Mouse (Mus musculus) CD4-positive helper T cell, adult 2 months (primary cell): ENCODE results near the gene Vmn1r26.
"Not testable (repeated sequence)": the region's sequence is repeated elsewhere in the genome, so short reads cannot be mapped to it uniquely, and the experiment has no call there.

Source experiments
- DNase-seq: peaks from one replicate; pipeline ENCODE4 v3.0.0-alpha.2; 2012; ENCODE audit warnings: low read depth, missing footprints, low spot score

Vmn1r26 gene

DNA sequence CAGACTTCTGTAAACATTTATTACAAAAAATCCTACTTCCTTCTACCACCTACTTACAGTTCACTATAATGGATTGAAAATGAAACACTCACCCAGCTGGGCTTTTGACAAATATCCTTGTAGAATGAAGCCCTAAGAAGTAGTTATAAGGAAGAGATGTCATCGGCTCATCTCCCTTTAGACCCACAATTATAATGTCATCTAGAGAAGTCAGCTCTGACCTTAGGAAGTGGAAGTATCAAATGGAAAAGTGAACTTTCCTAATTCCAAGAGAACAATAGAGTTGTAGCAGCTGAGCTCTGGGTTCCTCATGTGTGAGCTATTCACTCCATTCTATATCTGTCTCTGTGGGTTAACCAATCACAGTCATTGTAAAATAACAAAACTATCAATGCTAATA, at the start of gene Vmn1r26:
Gene Vmn1r26, minus strand, starts transcription at position 101 of the 400 bp plus-strand sequence.
- no peak for DNase-seq

DNA sequence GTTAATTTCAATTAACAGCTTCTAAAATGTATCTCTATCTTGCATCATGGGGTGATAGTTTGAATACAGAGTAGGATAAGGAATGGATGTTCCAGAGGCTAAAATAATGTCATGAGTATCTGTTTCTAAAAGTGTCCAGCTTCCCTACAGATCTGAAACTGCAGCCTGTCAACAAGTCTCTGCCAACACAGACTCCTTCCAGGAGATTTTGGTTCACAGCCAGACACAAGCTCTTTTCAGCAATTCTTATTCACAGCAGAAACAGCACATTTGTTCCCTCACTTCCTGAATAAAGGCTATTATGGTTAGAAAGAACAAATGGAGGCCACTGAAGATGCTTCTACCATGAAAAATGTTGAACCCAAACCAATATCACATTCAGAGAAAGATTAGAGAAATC, 29.1 kb upstream of the Vmn1r26 start:
- DNase-seq: no peak

DNA sequence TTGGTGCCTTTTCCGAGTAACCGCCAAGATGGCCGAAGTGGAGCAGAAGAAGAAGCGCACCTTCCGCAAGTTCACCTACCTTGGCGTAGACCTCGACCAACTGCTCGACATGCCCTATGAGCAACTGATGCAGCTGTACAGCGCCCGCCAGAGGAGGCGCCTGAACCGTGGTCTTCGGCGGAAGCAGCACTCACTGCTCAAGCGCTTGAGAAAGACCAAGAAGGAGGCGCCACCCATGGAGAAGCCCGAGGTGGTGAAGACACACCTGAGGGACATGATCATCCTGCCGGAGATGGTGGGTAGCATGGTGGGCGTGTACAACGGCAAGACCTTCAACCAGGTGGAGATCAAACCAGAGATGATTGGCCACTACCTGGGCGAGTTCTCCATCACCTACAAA, 2.5 kb upstream of the Vmn1r26 start:
- DNase-seq: not testable (repeated sequence)

DNA sequence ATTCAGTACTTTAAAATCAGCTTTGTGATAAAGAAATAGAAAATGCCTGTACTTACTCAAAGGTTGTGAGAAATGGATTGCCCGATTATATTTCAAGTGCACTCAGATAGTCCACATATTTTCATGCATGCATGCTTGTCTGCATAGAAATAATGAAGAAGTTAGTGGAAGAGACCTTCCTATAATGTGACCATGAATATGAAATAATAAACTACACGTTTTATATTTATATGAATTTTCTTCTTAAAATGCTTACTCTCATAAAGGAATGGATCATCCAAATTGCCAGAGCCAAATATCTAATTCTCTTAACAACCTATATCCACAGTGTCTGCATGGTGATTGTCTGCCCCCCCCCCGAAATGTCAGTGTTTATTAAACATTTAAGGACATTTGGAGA, 34.2 kb downstream of the Vmn1r26 start, which contains the start of gene Vmn1r25:
Gene Vmn1r25, minus strand, starts transcription at position 101 of the 400 bp plus-strand sequence.
- no peak for DNase-seq

DNA sequence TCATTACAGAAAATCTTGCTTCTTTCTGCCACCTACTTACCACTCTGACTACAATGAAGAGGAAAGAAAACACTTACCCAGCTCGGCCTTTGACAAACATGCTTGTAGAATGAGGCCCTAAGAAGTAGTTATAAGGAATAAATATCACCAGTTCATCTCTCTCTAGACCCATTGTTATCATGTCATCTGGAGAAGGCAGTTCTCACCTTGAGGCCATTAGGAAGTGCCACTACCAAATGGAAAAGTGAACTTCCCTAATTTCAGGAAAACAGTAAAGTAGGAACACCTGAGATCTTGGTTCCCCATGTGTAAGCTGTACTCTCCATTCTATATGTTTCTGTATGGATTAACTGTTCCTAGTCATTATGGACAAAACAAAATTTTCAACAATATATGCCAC, 53.6 kb downstream of the Vmn1r26 start, which contains the start of gene Vmn1r24:
Gene Vmn1r24, minus strand, starts transcription at position 101 of the 400 bp plus-strand sequence.
- not testable (repeated sequence) for DNase-seq
